Mouse (Mus musculus): ENCODE data around the gene Rtn3.

The Rtn3 gene

GRCm38 (mm10) chr19:7382248-7382902 lies 100.7 kb downstream of the Rtn3 start:
- peak; percentile 41 for DNase-seq (ENCODE audit: low spot score)

DNA sequence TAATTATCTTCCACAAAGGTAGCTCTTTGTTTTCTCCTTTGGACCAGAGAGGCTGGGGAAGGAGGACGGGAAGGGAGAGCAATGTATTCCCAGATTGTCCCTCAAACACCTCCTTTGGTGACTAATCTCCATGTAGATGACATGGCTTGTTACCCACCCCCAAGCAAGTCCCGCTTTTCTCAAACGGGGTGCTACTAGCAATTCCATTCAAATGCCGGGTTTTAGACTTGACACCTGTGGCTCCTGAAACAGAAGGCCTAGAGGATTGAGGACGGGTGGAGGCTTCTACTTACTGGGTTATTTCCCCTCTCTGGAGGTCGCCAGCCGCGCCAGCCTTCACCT lies 101.2 kb downstream of the Rtn3 start:
- DNase-seq (ENCODE audit: low spot score), result no peak

DNA sequence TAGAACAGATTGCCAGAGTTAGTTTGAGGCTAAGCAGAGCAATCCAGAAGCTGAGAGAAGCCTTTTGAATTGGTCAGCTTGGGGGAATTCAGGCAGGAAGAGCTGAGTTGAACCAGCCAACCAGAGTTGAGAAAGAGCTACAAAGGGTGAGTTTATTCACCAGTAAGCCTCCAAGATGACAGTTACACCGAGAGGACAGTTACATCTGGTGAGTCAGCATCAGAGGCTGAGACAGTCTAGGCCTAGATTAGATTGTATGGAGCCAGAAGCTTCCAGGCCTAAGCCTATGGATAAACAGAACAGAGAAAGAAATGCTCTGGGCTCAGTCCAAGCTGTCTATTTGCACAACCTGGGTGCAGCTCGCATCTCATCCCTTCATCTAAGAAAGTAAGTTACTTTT lies 105.4 kb downstream of the Rtn3 start:
- DNase-seq (ENCODE audit: low spot score), result no peak

All from layer of hippocampus, adult 11-12 months (tissue).